Mouse (Mus musculus) cortical plate, adult 2 months (tissue): Measurements from ENCODE around the gene Tnfrsf13c.

Experiments
- CTCF ChIP-seq: fragments of 200-500 bp; IDR thresholded peaks from 2 replicates; pipeline ENCODE4 v1.5.1; 2011; ENCODE audit warnings: mild to moderate bottlenecking, control low read depth, low read length; ENCODE audit not compliant: insufficient read depth; ENCODE audit errors: extremely low read depth
- POLR2A ChIP-seq: fragments of 200-500 bp; IDR thresholded peaks from 2 replicates; pipeline ENCODE4 v1.6.1; 2011; ENCODE audit warnings: mild to moderate bottlenecking, low read length, control low read depth; ENCODE audit not compliant: insufficient read depth; ENCODE audit errors: extremely low read depth

DNA sequence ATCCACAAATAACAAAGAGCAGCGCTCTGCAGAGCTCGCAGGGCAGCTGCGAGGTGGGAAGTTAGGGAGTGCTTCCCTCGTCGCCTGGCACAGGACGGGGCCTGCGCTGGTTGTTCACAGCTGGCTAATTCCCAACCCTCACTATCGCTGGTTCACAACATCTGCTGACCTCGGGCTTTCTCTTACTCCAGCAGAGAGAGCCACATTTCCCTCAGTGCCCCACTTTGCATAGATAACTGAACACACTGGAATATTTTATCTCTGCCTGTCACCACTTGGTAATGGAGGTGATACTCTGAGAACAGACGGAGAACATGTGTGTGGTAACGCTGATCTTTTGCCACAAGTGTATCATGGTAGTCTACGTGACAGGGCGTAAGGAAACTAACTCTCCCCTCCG is 38.0 kb downstream of the Tnfrsf13c start:
- TF ChIP-seq CTCF: no peak
- TF ChIP-seq POLR2A: no peak
